Comparison of ENCODE assay signal across 23 mouse cellular contexts in the genomic region with DNA sequence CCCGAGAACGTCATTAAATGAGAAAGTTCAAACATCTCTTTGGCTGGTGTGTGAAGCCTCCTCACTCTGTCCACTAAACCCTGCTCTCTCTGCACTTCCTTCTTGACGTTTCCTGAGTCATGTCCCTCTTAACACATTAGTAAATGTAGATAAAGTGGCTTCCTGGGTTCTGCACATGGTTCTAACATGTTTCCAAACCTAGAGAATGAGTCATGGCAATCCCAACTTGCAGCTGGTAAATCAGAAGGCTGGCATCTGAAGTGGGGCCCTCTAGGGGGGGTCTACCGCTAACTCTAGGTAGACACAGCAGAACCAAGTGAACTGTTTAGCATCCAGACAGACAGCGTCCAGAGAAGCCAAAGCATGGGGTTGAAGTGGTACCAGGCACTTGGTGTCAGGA. TPM values are rescaled to one million over a fixed set of nuclear protein-coding genes. Genes with fewer than 3 reads are reported as not detected.
DNase-seq lines count a peak whose midpoint lies in the region; ATAC-seq and TF ChIP-seq lines count a peak whose summit lies in the region.
"Had no signal": no experiment of that assay in that cellular context is flagged by ENCODE, and none has a peak within 500 bp of the region (broad histone marks: within the 10 kb centered on the region; RNA-seq: fewer than 3 reads in every experiment).

No protein-coding gene starts in this region.

- no peak overlapping the region for H3K4me2 ChIP-seq in heart, postnatal 0 days (ENCODE audit: low read depth, low read length)
- H3K4me2 ChIP-seq in heart, embryonic 11.5 days = no peak overlapping the region
- H3K4me2 ChIP-seq: forebrain, embryonic 15.5 days; limb, embryonic 13.5 days; liver, embryonic 15.5 days; midbrain, embryonic 15.5 days had no signal

- peaks cover 16% of the 10 kb centered on the region for H3K4me1 ChIP-seq in heart, postnatal 0 days (ENCODE audit: control insufficient read depth, insufficient read depth)
- H3K4me1 ChIP-seq in heart, embryonic 11.5 days (ENCODE audit: control insufficient read depth, insufficient read depth, low read length) = peaks cover 5% of the 10 kb centered on the region; the same call in 1 of the 2 replicates
- H3K4me1 ChIP-seq: embryonic facial prominence, embryonic 10.5 days; forebrain, embryonic 15.5 days; limb, embryonic 13.5 days; midbrain, embryonic 15.5 days had no signal

- no peak for TF ChIP-seq EP300 in heart, postnatal 0 days (IDR thresholded peaks at IDR 0.05; ENCODE audit: low read depth)

- no peak overlapping the region for H3K9ac ChIP-seq in heart, postnatal 0 days (replicated peaks; ENCODE audit: low read depth, low read length)
- no peak overlapping the region for H3K9ac ChIP-seq in heart, embryonic 11.5 days (ENCODE audit: low read depth, low read length)
- H3K9ac ChIP-seq: forebrain, embryonic 15.5 days; limb, embryonic 13.5 days; liver, embryonic 15.5 days; midbrain, embryonic 15.5 days had no signal

- peak overlapping the region; percentile 46; the same call in 1 of the 2 replicates for H3K27ac ChIP-seq in heart, postnatal 0 days (ENCODE audit: low read depth)
- no peak overlapping the region for H3K27ac ChIP-seq in heart, embryonic 11.5 days (ENCODE audit: low read depth, low read length)
- H3K27ac ChIP-seq: embryonic facial prominence, embryonic 10.5 days; forebrain, embryonic 15.5 days; limb, embryonic 13.5 days; liver, embryonic 15.5 days; midbrain, embryonic 15.5 days had no signal

- TF ChIP-seq CTCF in heart, postnatal 0 days (IDR thresholded peaks at IDR 0.05; ENCODE audit: low read depth) = no peak
- peak; percentile 5 for TF ChIP-seq CTCF in Patski (IDR thresholded peaks at IDR 0.05)

- ATAC-seq in heart, postnatal 0 days (ENCODE audit: insufficient read depth, low read depth) = peak; percentile 29; the same call in 1 of the 2 replicates
- no peak for ATAC-seq in heart, embryonic 11.5 days (replicated peaks; ENCODE audit: insufficient number of reproducible peaks, low FRiP score, low TSS enrichment)
- ATAC-seq in Patski = no peak
- peak; percentile 29; the same call in 1 of the 2 replicates for ATAC-seq in megakaryocyte progenitor cell, adult 5-6 weeks (replicated peaks; ENCODE audit: poor library complexity)
- ATAC-seq: forebrain, embryonic 15.5 days; hindbrain, embryonic 16.5 days; midbrain, embryonic 15.5 days had no signal

- DNase-seq in heart, postnatal 0 days (ENCODE audit: low spot score) = peak; percentile 54
- peak; percentile 34 for DNase-seq in urinary bladder, postnatal 14 days (ENCODE audit: low spot score)
- no peak for DNase-seq in urinary bladder, postnatal 4 days (ENCODE audit: low spot score in 2 of 2)
- no peak for DNase-seq in Patski (ENCODE audit: low read depth, low spot score)
- DNase-seq in left cerebral cortex, adult 11 months (ENCODE audit: low spot score) = no peak
- DNase-seq in kidney, postnatal 25 days = no peak
- DNase-seq: adrenal gland, adult 8-10 months; B cell, adult 2 months; cerebellum, adult 11-12 months; cerebellum, postnatal 36 days; heart, adult 18-20 months; heart, postnatal 36 days; kidney, adult 18-20 months; kidney, postnatal 14 days; retina, postnatal 1 day had no signal

- H3K36me3 ChIP-seq in heart, postnatal 0 days (replicated peaks; ENCODE audit: control insufficient read depth, insufficient read depth, low read length) = no peaks in the 10 kb centered on the region
- no peaks in the 10 kb centered on the region for H3K36me3 ChIP-seq in heart, embryonic 11.5 days (ENCODE audit: control insufficient read depth, insufficient read depth, low read length)
- H3K36me3 ChIP-seq: embryonic facial prominence, embryonic 10.5 days had no signal

- WGBS in heart, postnatal 0 days = 57% methylated on average over 5 of the region's 5 CpGs
- WGBS in heart, embryonic 11.5 days (ENCODE audit: insufficient replicate concordance) = 62% methylated on average over 5 of the region's 5 CpGs

- POLR2A ChIA-PET in Patski (lab: Charles Lee) = interaction anchor here (0.9 to 1.3 kb wide), 2 partner anchors 10 to 13 kb away, joined by 3 read pairs; no protein-coding TSS in a partner anchor

- no peaks in the 10 kb centered on the region for H3K9me3 ChIP-seq in heart, postnatal 0 days (replicated peaks; ENCODE audit: control insufficient read depth, low read length)
- H3K9me3 ChIP-seq in heart, embryonic 11.5 days (replicated peaks; ENCODE audit: control insufficient read depth, low read length) = no peaks in the 10 kb centered on the region
- H3K9me3 ChIP-seq: embryonic facial prominence, embryonic 10.5 days; forebrain, embryonic 15.5 days; limb, embryonic 13.5 days; liver, embryonic 15.5 days; midbrain, embryonic 15.5 days had no signal

- no peak overlapping the region for H3K4me3 ChIP-seq in heart, postnatal 0 days (ENCODE audit: low read depth, low read length)
- H3K4me3 ChIP-seq in heart, embryonic 11.5 days (ENCODE audit: low read depth, low read length) = no peak overlapping the region
- H3K4me3 ChIP-seq: embryonic facial prominence, embryonic 10.5 days; forebrain, embryonic 15.5 days; limb, embryonic 13.5 days; liver, embryonic 15.5 days; midbrain, embryonic 15.5 days had no signal

- CTCF ChIA-PET in Patski (lab: Charles Lee) = interaction anchor here (1.2 to 1.7 kb wide), 4 partner anchors 11 to 58 kb away, joined by 3 read pairs; no protein-coding TSS in a partner anchor

- no peaks in the 10 kb centered on the region for H3K27me3 ChIP-seq in heart, postnatal 0 days (ENCODE audit: control insufficient read depth, insufficient read depth, low read length)
- no peaks in the 10 kb centered on the region for H3K27me3 ChIP-seq in heart, embryonic 11.5 days (ENCODE audit: control insufficient read depth, insufficient read depth, low read length)
- H3K27me3 ChIP-seq in Patski = no peaks in the 10 kb centered on the region
- H3K27me3 ChIP-seq: forebrain, embryonic 15.5 days; limb, embryonic 13.5 days; liver, embryonic 15.5 days; midbrain, embryonic 15.5 days had no signal

- in situ Hi-C loops in Patski (cut with MboI; ENCODE audit: low pct_unique_long_range_greater_than_20kb) = no loop called here

RNA-seq across cellular contexts. Expression of a gene that starts 21.7 kb away (rescaled TPM):
- 116 and 138 TPM in 2 replicates for total RNA-seq in heart, postnatal 0 days (2014; rRNA removed; ENCODE audit: low replicate concordance)
- 74.9 and 94.8 TPM in 2 replicates for polyA plus RNA-seq in heart, postnatal 0 days (2015; fragmentation: Nextera tagmentation; extraction: Ambion mirVana)
- polyA plus RNA-seq in heart, embryonic 11.5 days (2014; fragmentation: Nextera tagmentation; extraction: Ambion mirVana) = 69.5 and 82.2 TPM in 2 replicates
- polyA plus RNA-seq in Patski (2021) = 118 TPM
- total RNA-seq in megakaryocyte progenitor cell, adult 5-6 weeks (2015) = 22.1 and 25.9 TPM in 2 replicates
- total RNA-seq in megakaryocyte progenitor cell, adult 5-6 weeks (2017) = 24.7 and 25.1 TPM in 2 replicates

RNA-seq across cellular contexts. Expression of a gene that starts 40.8 kb away (rescaled TPM):
- 10.5 and 17.3 TPM in 2 replicates for total RNA-seq in heart, postnatal 0 days (2014; rRNA removed; ENCODE audit: low replicate concordance)
- 42.9 and 49.4 TPM in 2 replicates for polyA plus RNA-seq in heart, postnatal 0 days (2015; fragmentation: Nextera tagmentation; extraction: Ambion mirVana)
- polyA plus RNA-seq in heart, embryonic 11.5 days (2014; fragmentation: Nextera tagmentation; extraction: Ambion mirVana) = 20.4 and 23.9 TPM in 2 replicates
- 36.2 TPM for polyA plus RNA-seq in Patski (2021)
- total RNA-seq in megakaryocyte progenitor cell, adult 5-6 weeks (2015) = 26.3 and 28.4 TPM in 2 replicates
- total RNA-seq in megakaryocyte progenitor cell, adult 5-6 weeks (2017) = 10.9 and 12.6 TPM in 2 replicates

Comparison
In these comparisons a context has a peak if more than half of its experiments do, and no peak if none do; other contexts are left out.
1. ATAC-seq: peak in heart, postnatal 0 days (single experiment) and megakaryocyte progenitor cell, adult 5-6 weeks (single experiment); none in heart, embryonic 11.5 days (single experiment) and Patski (single experiment).
2. DNase-seq: peak in heart, postnatal 0 days (single experiment) and urinary bladder, postnatal 14 days (single experiment); none in urinary bladder, postnatal 4 days (0 of 2), Patski (single experiment), left cerebral cortex, adult 11 months (single experiment) and kidney, postnatal 25 days (0 of 2).